24 mouse cellular contexts compared by ENCODE assay signal in the genomic region with DNA sequence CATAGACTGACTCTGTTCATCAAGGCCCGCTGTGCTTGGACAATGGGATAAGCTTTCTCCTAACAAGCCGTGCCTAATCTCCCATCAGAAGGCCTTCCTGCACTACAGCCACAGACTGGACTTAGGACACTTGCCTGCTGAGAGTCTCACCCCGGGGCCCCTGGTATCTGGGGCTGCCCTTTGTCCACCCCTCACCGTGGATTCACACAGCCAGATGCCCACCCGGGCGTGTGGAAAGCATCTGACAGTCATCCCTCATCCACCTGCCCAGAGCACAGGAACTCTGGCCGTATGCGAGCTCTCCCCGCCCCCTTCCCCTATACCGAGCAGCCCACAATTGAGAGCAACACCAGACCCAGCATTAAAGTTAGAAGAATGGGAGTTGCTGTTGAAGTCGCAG. TPM values are rescaled to one million over a fixed set of nuclear protein-coding genes. Genes with fewer than 3 reads are reported as not detected.
DNase-seq lines count a peak whose midpoint lies in the region; ATAC-seq lines count a peak whose summit lies in the region.
"Had no signal": no experiment of that assay in that cellular context is flagged by ENCODE, and none has a peak within 500 bp of the region (broad histone marks: within the 10 kb centered on the region; RNA-seq: fewer than 3 reads in every experiment).

No protein-coding gene starts in this region.

- no peaks in the 10 kb centered on the region for H3K4me1 ChIP-seq in forebrain, embryonic 11.5 days (replicated peaks; ENCODE audit: control insufficient read depth, insufficient read depth, low read length)
- H3K4me1 ChIP-seq in forebrain, embryonic 15.5 days = no peaks in the 10 kb centered on the region
- no peaks in the 10 kb centered on the region for H3K4me1 ChIP-seq in midbrain, embryonic 11.5 days (ENCODE audit: control insufficient read depth, insufficient read depth, low read length)
- no peaks in the 10 kb centered on the region for H3K4me1 ChIP-seq in midbrain, embryonic 15.5 days
- no peaks in the 10 kb centered on the region for H3K4me1 ChIP-seq in neural tube, embryonic 12.5 days
- H3K4me1 ChIP-seq: embryonic facial prominence, embryonic 13.5 days; heart, embryonic 10.5 days; hindbrain, embryonic 15.5 days had no signal

- H3K9ac ChIP-seq in forebrain, embryonic 11.5 days (ENCODE audit: low read length) = no peak overlapping the region
- no peak overlapping the region for H3K9ac ChIP-seq in forebrain, embryonic 15.5 days (replicated peaks)
- no peak overlapping the region for H3K9ac ChIP-seq in midbrain, embryonic 11.5 days (ENCODE audit: low read length)
- no peak overlapping the region for H3K9ac ChIP-seq in midbrain, embryonic 15.5 days
- no peak overlapping the region for H3K9ac ChIP-seq in neural tube, embryonic 12.5 days
- H3K9ac ChIP-seq: embryonic facial prominence, embryonic 13.5 days; hindbrain, embryonic 15.5 days had no signal

- 43% methylated on average over 11 of the region's 11 CpGs for WGBS in forebrain, embryonic 11.5 days
- WGBS in forebrain, embryonic 15.5 days = 29% methylated on average over 11 of the region's 11 CpGs
- WGBS in midbrain, embryonic 11.5 days = 42% methylated on average over 11 of the region's 11 CpGs
- WGBS in midbrain, embryonic 15.5 days = 37% methylated on average over 11 of the region's 11 CpGs
- 48% methylated on average over 11 of the region's 11 CpGs for WGBS in neural tube, embryonic 12.5 days

- H3K36me3 ChIP-seq in forebrain, embryonic 11.5 days (ENCODE audit: control insufficient read depth, insufficient read depth, low read length) = no peaks in the 10 kb centered on the region
- H3K36me3 ChIP-seq in forebrain, embryonic 15.5 days = no peaks in the 10 kb centered on the region
- H3K36me3 ChIP-seq in midbrain, embryonic 11.5 days (ENCODE audit: control insufficient read depth, insufficient read depth, low read length) = no peaks in the 10 kb centered on the region
- H3K36me3 ChIP-seq in midbrain, embryonic 15.5 days (replicated peaks) = no peaks in the 10 kb centered on the region
- H3K36me3 ChIP-seq in neural tube, embryonic 12.5 days = no peaks in the 10 kb centered on the region
- H3K36me3 ChIP-seq: embryonic facial prominence, embryonic 13.5 days; heart, embryonic 10.5 days; hindbrain, embryonic 15.5 days had no signal

- peak; percentile 45 for DNase-seq in forebrain, embryonic 11.5 days (ENCODE audit: low spot score)
- no peak for DNase-seq in midbrain, embryonic 11.5 days (ENCODE audit: low spot score, missing footprints)
- DNase-seq in neural tube, embryonic 10.5 days (ENCODE audit: extremely low spot score, low spot score) = no peak
- DNase-seq in embryo, embryonic 9.5 days (ENCODE audit: extremely low spot score) = peak; percentile 4
- DNase-seq in kidney, adult 8-10 months = no peak
- DNase-seq: adrenal gland, adult 2 months; adrenal gland, postnatal 25 days; cerebellum, adult 18-20 months; cerebellum, adult 9-11 months; cerebellum, postnatal 36 days; gastrocnemius, postnatal 10 days; heart, adult 18-20 months; heart, postnatal 10 days; heart, postnatal 4 days had no signal

- H3K4me2 ChIP-seq in forebrain, embryonic 11.5 days (ENCODE audit: low read depth, low read length, severe bottlenecking) = no peak overlapping the region
- H3K4me2 ChIP-seq in forebrain, embryonic 15.5 days (replicated peaks) = no peak overlapping the region
- no peak overlapping the region for H3K4me2 ChIP-seq in midbrain, embryonic 11.5 days
- H3K4me2 ChIP-seq in midbrain, embryonic 15.5 days = no peak overlapping the region
- H3K4me2 ChIP-seq in neural tube, embryonic 12.5 days (replicated peaks) = no peak overlapping the region
- H3K4me2 ChIP-seq: embryonic facial prominence, embryonic 13.5 days; hindbrain, embryonic 15.5 days had no signal

- H3K27ac ChIP-seq in forebrain, embryonic 11.5 days (ENCODE audit: low read depth, low read length) = no peak overlapping the region
- no peak overlapping the region for H3K27ac ChIP-seq in forebrain, embryonic 15.5 days (replicated peaks)
- no peak overlapping the region for H3K27ac ChIP-seq in midbrain, embryonic 11.5 days (ENCODE audit: low read depth, low read length)
- no peak overlapping the region for H3K27ac ChIP-seq in midbrain, embryonic 15.5 days
- no peak overlapping the region for H3K27ac ChIP-seq in neural tube, embryonic 12.5 days
- H3K27ac ChIP-seq: embryonic facial prominence, embryonic 13.5 days; heart, embryonic 10.5 days; hindbrain, embryonic 15.5 days had no signal

- no peaks in the 10 kb centered on the region for H3K9me3 ChIP-seq in forebrain, embryonic 11.5 days (ENCODE audit: control insufficient read depth, low read length)
- H3K9me3 ChIP-seq in forebrain, embryonic 15.5 days = no peaks in the 10 kb centered on the region
- H3K9me3 ChIP-seq in midbrain, embryonic 11.5 days (ENCODE audit: control insufficient read depth, low read length) = no peaks in the 10 kb centered on the region
- no peaks in the 10 kb centered on the region for H3K9me3 ChIP-seq in midbrain, embryonic 15.5 days
- H3K9me3 ChIP-seq in neural tube, embryonic 12.5 days = no peaks in the 10 kb centered on the region
- H3K9me3 ChIP-seq: embryonic facial prominence, embryonic 13.5 days; heart, embryonic 10.5 days; hindbrain, embryonic 15.5 days had no signal

- H3K4me3 ChIP-seq in forebrain, embryonic 11.5 days (ENCODE audit: low read depth, low read length) = no peak overlapping the region
- H3K4me3 ChIP-seq in forebrain, embryonic 15.5 days = no peak overlapping the region
- H3K4me3 ChIP-seq in midbrain, embryonic 11.5 days (ENCODE audit: low read depth, low read length) = no peak overlapping the region
- no peak overlapping the region for H3K4me3 ChIP-seq in midbrain, embryonic 15.5 days
- H3K4me3 ChIP-seq in neural tube, embryonic 12.5 days = no peak overlapping the region
- H3K4me3 ChIP-seq: embryonic facial prominence, embryonic 13.5 days; heart, embryonic 10.5 days; hindbrain, embryonic 15.5 days had no signal

- peak; percentile 56 for ATAC-seq in forebrain, embryonic 11.5 days (replicated peaks; ENCODE audit: low FRiP score)
- no peak for ATAC-seq in forebrain, embryonic 15.5 days (replicated peaks)
- ATAC-seq in midbrain, embryonic 11.5 days (ENCODE audit: low FRiP score) = peak; percentile 94
- ATAC-seq in midbrain, embryonic 15.5 days (replicated peaks) = no peak
- peak; percentile 72; the same call in 1 of the 2 replicates for ATAC-seq in neural tube, embryonic 12.5 days (ENCODE audit: low FRiP score, low read depth)
- ATAC-seq: forebrain, embryonic 16.5 days; inflammation-experienced regulatory T-cells, adult 6 months had no signal

- H3K27me3 ChIP-seq in forebrain, embryonic 11.5 days (ENCODE audit: control insufficient read depth, insufficient read depth, low read length) = no peaks in the 10 kb centered on the region; the same call in 1 of the 2 replicates
- no peaks in the 10 kb centered on the region for H3K27me3 ChIP-seq in forebrain, embryonic 15.5 days
- no peaks in the 10 kb centered on the region; the same call in 1 of the 2 replicates for H3K27me3 ChIP-seq in midbrain, embryonic 11.5 days (ENCODE audit: control insufficient read depth, insufficient read depth, low read length)
- H3K27me3 ChIP-seq in midbrain, embryonic 15.5 days (replicated peaks) = no peaks in the 10 kb centered on the region
- H3K27me3 ChIP-seq in neural tube, embryonic 12.5 days (replicated peaks) = no peaks in the 10 kb centered on the region
- H3K27me3 ChIP-seq: CH12.LX; hindbrain, embryonic 15.5 days had no signal

RNA-seq across cellular contexts. Expression of gene Gm15294, which starts 1.0 kb away (rescaled TPM):
- not detected in 2 replicates for polyA plus RNA-seq in forebrain, embryonic 11.5 days (2014; fragmentation: Nextera tagmentation; extraction: Ambion mirVana)
- polyA plus RNA-seq in forebrain, embryonic 15.5 days (2015; fragmentation: Nextera tagmentation; extraction: Ambion mirVana) = not detected in 2 replicates
- polyA plus RNA-seq in midbrain, embryonic 11.5 days (2014; fragmentation: Nextera tagmentation; extraction: Ambion mirVana) = not detected in 2 replicates
- polyA plus RNA-seq in midbrain, embryonic 15.5 days (2015; fragmentation: Nextera tagmentation; extraction: Ambion mirVana) = not detected in 2 replicates
- polyA plus RNA-seq in neural tube, embryonic 12.5 days (2016; fragmentation: Nextera tagmentation; extraction: Ambion mirVana) = not detected in 2 replicates
- polyA plus RNA-seq: adrenal gland, adult 2 months; embryonic facial prominence, embryonic 13.5 days; forebrain, embryonic 16.5 days; frontal cortex, adult 2 months; heart, embryonic 10.5 days; hindbrain, embryonic 15.5 days; inflammation-experienced regulatory T-cells, adult 6 months had no signal

Comparison
In these comparisons a context has a peak if more than half of its experiments do, and no peak if none do; other contexts are left out.
1. ATAC-seq: peak in forebrain, embryonic 11.5 days (single experiment), midbrain, embryonic 11.5 days (single experiment) and neural tube, embryonic 12.5 days (single experiment); none in forebrain, embryonic 15.5 days (single experiment) and midbrain, embryonic 15.5 days (single experiment).
2. DNase-seq: peak in forebrain, embryonic 11.5 days (single experiment) and embryo, embryonic 9.5 days (single experiment); none in midbrain, embryonic 11.5 days (single experiment), neural tube, embryonic 10.5 days (single experiment) and kidney, adult 8-10 months (0 of 2).